Mouse (Mus musculus): ENCODE measurements around the gene St3gal5.

St3gal5 gene

DNA sequence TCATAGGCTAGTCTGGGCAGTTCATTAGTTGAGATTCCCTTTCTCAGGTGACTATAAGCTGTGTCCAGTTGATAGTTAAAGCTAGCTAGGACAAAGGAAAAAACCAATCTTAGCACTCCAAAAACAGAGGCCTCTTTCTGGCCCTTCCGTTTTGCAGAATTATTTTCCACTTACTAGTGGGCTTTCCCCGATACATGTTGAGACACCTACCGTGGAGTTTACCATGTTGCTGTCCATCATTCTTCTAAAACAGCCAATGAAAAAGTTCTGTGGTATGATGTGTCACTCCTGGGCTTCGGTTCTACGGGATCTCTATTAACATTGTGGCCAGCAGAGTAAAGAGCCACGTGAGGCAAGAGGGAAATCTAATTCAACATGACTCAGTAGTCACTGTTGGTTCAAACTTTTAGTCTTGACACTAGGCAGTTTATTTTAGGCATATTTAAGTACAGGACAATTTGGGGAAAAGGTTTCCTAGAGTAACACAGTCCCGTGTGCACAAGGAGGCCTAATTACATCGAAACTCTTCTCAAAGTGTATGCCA is 35.4 kb downstream of the St3gal5 start:
- WGBS: 95% methylated on average over 8 of the region's 8 CpGs

- WGBS: 57% methylated on average over 9 of the region's 9 CpGs
Observed at GRCm38 (mm10) chr6:72134850-72135515, 37.6 kb downstream of the St3gal5 start.

DNA sequence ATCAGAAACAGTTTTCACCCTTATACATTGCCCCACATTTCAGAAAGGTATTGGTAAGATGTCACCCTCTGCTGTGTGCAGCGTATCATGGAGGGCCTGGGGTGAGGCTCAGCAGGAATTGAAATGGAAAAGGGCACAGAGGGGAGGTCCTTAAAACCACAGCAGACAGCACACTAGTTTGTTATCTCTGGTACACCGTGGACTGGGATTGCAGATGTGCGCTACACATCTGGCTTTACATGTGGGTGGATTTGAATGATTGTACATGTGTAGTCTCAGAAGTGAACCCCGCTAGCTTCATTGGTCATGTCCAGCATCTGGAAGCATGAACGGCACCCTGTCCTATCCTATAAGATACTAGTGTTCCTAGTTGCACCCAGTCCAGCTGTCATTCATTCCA is 38.6 kb downstream of the St3gal5 start:
- 93% methylated on average over 5 of the region's 5 CpGs for WGBS

- WGBS: 85% methylated on average over 10 of the region's 10 CpGs
Observed at GRCm38 (mm10) chr6:72136543-72136942, 39.2 kb downstream of the St3gal5 start.

DNA sequence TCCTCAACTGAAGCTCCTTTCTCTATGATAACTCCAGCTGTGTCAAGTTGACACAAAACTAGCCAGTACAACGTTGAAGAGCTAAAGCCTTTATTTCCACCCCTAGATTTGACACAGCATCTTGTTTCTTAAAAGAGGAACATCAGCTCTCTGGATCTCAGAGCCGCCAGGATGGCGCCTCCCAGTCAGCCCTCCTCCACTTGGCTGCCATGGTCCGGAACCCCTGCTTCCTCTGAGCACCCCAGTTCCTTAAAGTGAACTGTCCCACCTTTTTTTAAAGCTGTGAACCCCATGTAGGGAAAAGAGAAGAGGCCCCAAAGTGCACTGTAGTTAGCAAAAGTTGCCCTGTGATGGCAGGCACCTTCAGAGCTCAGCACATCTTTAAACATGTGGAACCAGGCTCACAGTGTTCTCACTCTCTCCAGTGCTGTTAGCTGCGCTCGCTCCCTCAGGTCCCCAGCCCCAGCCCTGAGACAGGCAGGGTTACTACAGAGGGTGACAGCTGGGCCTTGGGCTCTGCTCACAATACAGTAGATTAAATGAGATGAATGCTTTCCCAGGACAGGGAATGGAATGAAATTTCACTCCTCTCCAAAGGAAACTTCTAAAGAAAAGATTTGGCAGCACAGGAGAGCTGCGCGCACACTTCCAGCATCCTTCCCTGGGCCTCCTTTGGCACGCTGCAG is 42.3 kb downstream of the St3gal5 start:
- 78% methylated on average over 9 of the region's 9 CpGs for WGBS

- WGBS: 78% methylated on average over 8 of the region's 8 CpGs
Observed at GRCm38 (mm10) chr6:72140371-72140770, 43.0 kb downstream of the St3gal5 start.

DNA sequence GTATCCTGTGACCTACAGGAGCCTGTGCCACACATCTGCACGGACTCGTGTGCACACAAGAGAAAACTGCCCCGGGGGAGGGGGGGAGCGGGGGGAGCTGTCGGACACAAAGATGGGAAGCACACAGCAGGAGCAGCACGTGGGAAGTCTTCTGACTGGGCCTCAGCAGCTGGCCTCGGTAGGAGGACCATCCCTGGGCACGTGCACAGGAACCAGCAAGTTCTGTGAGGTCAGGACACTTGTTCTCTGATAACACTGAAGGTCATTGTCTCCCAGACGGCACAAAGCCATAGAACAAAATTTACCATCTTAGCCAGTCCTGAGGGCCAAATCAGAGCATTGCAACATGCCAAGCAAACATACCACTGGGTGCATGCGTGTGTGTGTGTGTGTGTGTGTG is 43.8 kb downstream of the St3gal5 start:
- 61% methylated on average over 10 of the region's 10 CpGs for WGBS

GRCm38 (mm10) chr6:72142561-72142960 is 45.2 kb downstream of the St3gal5 start:
- 85% methylated on average over 4 of the region's 4 CpGs for WGBS

- 82% methylated on average over 7 of the region's 7 CpGs for WGBS
Observed at GRCm38 (mm10) chr6:72144353-72144752, 47.0 kb downstream of the St3gal5 start.

GRCm38 (mm10) chr6:72146803-72147202 is 49.4 kb downstream of the St3gal5 start:
- 79% methylated on average over 14 of the region's 14 CpGs for WGBS

DNA sequence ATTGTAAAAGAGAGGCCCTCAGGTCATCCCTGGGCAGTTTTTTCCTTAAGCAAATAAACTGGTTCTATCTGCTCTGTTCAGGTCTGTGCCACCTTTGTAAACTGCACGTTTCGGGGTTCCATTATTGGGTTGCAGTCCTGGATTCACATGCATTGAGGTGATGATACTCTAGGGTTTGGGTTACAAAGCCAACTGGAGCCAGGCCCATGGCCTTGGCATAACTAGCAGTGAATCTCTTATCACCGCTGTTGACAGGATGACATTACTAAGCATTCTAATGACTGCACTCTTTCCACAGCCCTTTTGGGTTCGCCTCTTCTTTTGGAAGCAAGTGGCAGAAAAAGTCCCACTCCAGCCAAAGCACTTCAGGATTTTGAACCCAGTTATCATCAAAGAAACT is 51.3 kb downstream of the St3gal5 start:
- over 99% methylated on average over 4 of the region's 4 CpGs for WGBS

- 90% methylated on average over 3 of the region's 3 CpGs for WGBS
Observed at GRCm38 (mm10) chr6:72149797-72150196, 52.4 kb downstream of the St3gal5 start.

GRCm38 (mm10) chr6:72152707-72153106 is 55.3 kb downstream of the St3gal5 start:
- WGBS: 71% methylated on average over 7 of the region's 7 CpGs

DNA sequence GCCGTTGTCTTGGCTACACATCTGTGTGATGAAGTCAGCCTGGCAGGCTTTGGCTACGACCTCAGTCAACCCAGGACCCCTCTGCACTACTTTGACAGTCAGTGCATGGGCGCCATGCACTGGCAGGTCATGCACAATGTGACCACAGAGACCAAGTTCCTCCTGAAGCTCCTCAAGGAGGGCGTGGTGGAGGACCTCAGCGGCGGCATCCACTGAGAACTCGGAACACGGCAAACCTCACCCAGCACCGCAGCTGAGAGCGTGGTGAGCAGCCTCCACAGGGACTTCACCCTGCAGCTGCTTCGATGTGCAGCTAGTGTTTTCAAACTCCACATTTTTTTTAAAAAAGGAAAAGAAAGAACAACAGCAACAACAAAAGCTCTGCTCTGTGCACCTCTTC is 56.1 kb downstream of the St3gal5 start:
- 76% methylated on average over 11 of the region's 11 CpGs for WGBS

GRCm38 (mm10) chr6:72154008-72154407 is 56.6 kb downstream of the St3gal5 start:
- 43% methylated on average over 5 of the region's 5 CpGs for WGBS

GRCm38 (mm10) chr6:72154938-72155531 is 57.6 kb downstream of the St3gal5 start:
- 91% methylated on average over 7 of the region's 7 CpGs for WGBS

DNA sequence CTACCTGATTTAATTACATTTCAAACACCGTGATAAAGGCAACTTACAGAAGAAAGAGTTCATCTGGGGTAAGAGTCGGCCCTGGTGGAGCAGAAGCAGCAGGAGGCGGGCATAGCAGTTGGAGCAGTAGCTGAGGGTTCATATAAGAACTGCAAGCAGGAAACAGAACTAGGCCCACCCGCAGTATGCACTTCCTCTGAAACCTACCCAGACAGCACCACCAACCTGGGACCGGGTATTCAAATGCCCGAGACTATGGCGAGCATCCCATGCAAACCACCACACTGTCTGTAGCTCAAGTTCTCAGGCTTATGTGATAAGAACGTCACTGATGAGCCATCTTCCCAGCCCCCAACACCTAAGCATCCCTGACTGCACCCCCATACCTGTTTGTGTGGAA is 58.3 kb downstream of the St3gal5 start:
- WGBS: 74% methylated on average over 8 of the region's 8 CpGs

- 90% methylated on average over 8 of the region's 8 CpGs for WGBS
Observed at GRCm38 (mm10) chr6:72158966-72159764, 61.8 kb downstream of the St3gal5 start.

GRCm38 (mm10) chr6:72159861-72160395 is 62.5 kb downstream of the St3gal5 start:
- WGBS: 87% methylated on average over 10 of the region's 10 CpGs

- 88% methylated on average over 3 of the region's 3 CpGs for WGBS
Observed at GRCm38 (mm10) chr6:72160991-72161390, 63.6 kb downstream of the St3gal5 start.

DNA sequence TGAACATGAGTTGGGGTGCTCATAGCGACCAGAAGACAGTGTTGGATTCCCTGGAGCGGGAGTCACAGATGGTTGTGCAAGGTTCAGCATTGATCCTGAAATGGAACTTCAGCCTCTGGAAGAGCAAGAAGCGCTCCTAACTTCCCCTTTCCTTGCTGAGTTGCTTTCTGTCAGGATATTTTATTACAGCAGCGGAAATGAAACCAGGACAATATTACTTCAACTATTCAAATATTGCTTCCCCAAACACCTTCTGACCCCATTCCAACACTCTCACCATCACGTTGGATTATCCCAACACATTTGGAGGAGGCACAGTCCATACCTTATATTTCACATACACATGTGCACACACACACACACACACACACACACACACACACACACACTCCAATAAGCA is 64.4 kb downstream of the St3gal5 start:
- 88% methylated on average over 5 of the region's 5 CpGs for WGBS

All from cerebral cortex, adult 2 months (tissue).